Mouse (Mus musculus) limb, embryonic 14.5 days (tissue): ENCODE results near the gene Tnfrsf21. TPM values are rescaled to one million over a fixed set of nuclear protein-coding genes. Genes with fewer than 3 reads are reported as not detected.
A peak's percentile ranks its signal among the peaks of the same experiment; 100 is the strongest.

Experiments
- ATAC-seq: fragments of 200-750 bp; cut with Nextera tagmentation; 2 replicates; pipeline ENCODE4 v1.8.0; 2017; ENCODE audit warnings: low read depth, moderate number of reproducible peaks, moderate TSS enrichment; ENCODE audit not compliant: low FRiP score
- DNase-seq: peaks from one replicate; pipeline ENCODE4 v3.0.0-alpha.2; 2015; ENCODE audit warnings: low spot score
- H3K27ac ChIP-seq: fragments of 300-500 bp; sonication (generic); replicated peaks from 2 replicates; pipeline ENCODE4 v1.5.1; 2014; ENCODE audit warnings: low read depth, mild to moderate bottlenecking, low read length, moderate library complexity, mixed read lengths
- H3K27me3 ChIP-seq: fragments of 300-500 bp; sonication (generic); 2 replicates; pipeline ENCODE4 v1.6.1; 2014; ENCODE audit warnings: low read length, mixed read lengths; ENCODE audit not compliant: control insufficient read depth, insufficient read depth
- H3K36me3 ChIP-seq: fragments of 300-500 bp; sonication (generic); 2 replicates; pipeline ENCODE4 v1.6.1; 2014; ENCODE audit warnings: mild to moderate bottlenecking, low read length, moderate library complexity, mixed read lengths; ENCODE audit not compliant: control insufficient read depth, insufficient read depth
- H3K4me1 ChIP-seq: fragments of 300-500 bp; sonication (generic); 2 replicates; pipeline ENCODE4 v1.6.1; 2014; ENCODE audit warnings: antibody characterized with exemption, low read length, mixed read lengths; ENCODE audit not compliant: control insufficient read depth, insufficient read depth
- H3K4me2 ChIP-seq: fragments of 300-500 bp; sonication (generic); replicated peaks from 2 replicates; pipeline ENCODE4 v1.6.1; 2014; ENCODE audit warnings: low read depth, mild to moderate bottlenecking, low read length, moderate library complexity; ENCODE audit not compliant: severe bottlenecking
- H3K4me3 ChIP-seq: fragments of 300-500 bp; sonication (generic); replicated peaks from 2 replicates; pipeline ENCODE4 v1.5.1; 2014; ENCODE audit warnings: low read length
- H3K9ac ChIP-seq: fragments of 300-500 bp; sonication (generic); 2 replicates; pipeline ENCODE4 v1.6.1; 2014; ENCODE audit warnings: mild to moderate bottlenecking, low read depth, low read length, moderate library complexity; ENCODE audit not compliant: severe bottlenecking
- H3K9me3 ChIP-seq: fragments of 300-500 bp; sonication (generic); 2 replicates; pipeline ENCODE4 v1.6.1; 2016; ENCODE audit warnings: low read length; ENCODE audit not compliant: control insufficient read depth
- POLR2A ChIP-seq: fragments of 200-500 bp; IDR thresholded peaks from 2 replicates; pipeline ENCODE4 v1.8.0; 2012; ENCODE audit warnings: inconsistent platforms, mild to moderate bottlenecking, moderate library complexity, borderline replicate concordance; ENCODE audit not compliant: insufficient read depth, insufficient read length; ENCODE audit errors: extremely low read depth
- WGBS: fragments of 180-500 bp; shearing (Covaris S2); extraction: QIAGEN DNeasy Blood & Tissue Kit; methylation state at CpG from one replicate; pipeline ENCODE4 v1.1.7; 2014; 5-methylcytosine and 5-hydroxymethylcytosine counted together
- polyA plus RNA-seq, 2 experiments: library from polyadenylated mRNA; depleted of rRNA in 1 of 2; stranded (reverse) in 1 of 2; unstranded in 1 of 2; fragments of >200 nt; fragmentation: Nextera tagmentation in 1 of 2; extraction: Ambion mirVana in 1 of 2; gene quantifications; 2 replicates each; pipeline versions ENCODE4 v1.2.1 to v1.2.3; 2012 to 2014

Gene Tnfrsf21
- polyA plus RNA-seq, 2 experiments, result 24.5 to 25.0 TPM

DNA sequence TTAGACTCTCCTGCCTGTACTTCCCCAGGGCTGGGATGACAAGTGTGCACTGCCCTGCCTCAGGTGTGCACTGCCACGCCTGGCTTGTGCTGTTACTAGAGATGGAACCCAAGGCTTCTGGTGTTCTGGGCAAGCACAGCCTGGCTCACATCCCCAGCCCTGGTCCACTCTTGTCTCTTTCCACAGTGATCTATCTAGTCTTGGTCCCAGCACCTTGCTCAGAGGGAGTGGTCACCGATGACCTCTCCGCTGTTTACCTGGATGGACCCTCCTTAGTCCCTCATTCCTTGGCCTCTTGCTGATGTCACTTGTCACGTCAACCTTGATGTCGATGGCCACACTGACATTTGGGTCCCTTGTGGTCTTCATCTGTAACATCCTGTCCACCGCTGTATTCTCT lies 98.6 kb downstream of the Tnfrsf21 start:
- Histone ChIP-seq H3K4me3 (no peak overlapping the region), H3K27me3 (no peaks in the 10 kb centered on the region), H3K9me3 (no peaks in the 10 kb centered on the region), H3K9ac (no peak overlapping the region), H3K27ac (no peak overlapping the region), H3K36me3 (no peaks in the 10 kb centered on the region), H3K4me2 (no peak overlapping the region), H3K4me1 (peaks cover 5% of the 10 kb centered on the region; the same call in 1 of the 2 replicates)
- no peak for TF ChIP-seq POLR2A
- DNase-seq (no peak), ATAC-seq (no peak)
- WGBS, result 96% methylated on average over 6 of the region's 6 CpGs

DNA sequence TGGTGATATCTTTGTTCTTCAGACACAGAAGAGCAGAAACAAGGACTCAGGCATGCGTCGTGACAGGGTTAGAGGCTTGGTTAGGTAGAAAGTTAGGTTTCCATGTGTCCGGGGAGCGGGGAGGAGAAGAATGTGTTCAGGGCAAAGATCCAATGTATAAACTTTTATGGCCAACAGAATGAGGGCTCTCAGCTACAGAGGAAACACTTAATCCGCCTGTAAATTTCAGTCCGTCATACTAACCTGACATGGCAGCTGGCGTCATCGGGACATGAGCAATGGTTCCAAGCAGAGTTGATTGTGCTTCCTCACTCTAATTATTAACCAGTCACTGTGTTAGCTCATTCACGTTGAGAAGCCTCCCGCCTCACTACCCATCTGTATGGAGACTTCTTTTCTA lies 100.4 kb downstream of the Tnfrsf21 start:
- H3K4me3 ChIP-seq, result no peak overlapping the region
- no peak overlapping the region for H3K4me2 ChIP-seq
- TF ChIP-seq POLR2A, result no peak
- peaks cover 5% of the 10 kb centered on the region; the same call in 1 of the 2 replicates for H3K4me1 ChIP-seq
- no peaks in the 10 kb centered on the region for H3K9me3 ChIP-seq
- H3K27me3 ChIP-seq, result no peaks in the 10 kb centered on the region
- 23% methylated on average over 10 of the region's 10 CpGs for WGBS
- no peaks in the 10 kb centered on the region for H3K36me3 ChIP-seq
- H3K27ac ChIP-seq, result no peak overlapping the region
- DNase-seq (peak; percentile 73), ATAC-seq (peak; percentile 68; the same call in 1 of the 2 replicates)
- H3K9ac ChIP-seq, result no peak overlapping the region

DNA sequence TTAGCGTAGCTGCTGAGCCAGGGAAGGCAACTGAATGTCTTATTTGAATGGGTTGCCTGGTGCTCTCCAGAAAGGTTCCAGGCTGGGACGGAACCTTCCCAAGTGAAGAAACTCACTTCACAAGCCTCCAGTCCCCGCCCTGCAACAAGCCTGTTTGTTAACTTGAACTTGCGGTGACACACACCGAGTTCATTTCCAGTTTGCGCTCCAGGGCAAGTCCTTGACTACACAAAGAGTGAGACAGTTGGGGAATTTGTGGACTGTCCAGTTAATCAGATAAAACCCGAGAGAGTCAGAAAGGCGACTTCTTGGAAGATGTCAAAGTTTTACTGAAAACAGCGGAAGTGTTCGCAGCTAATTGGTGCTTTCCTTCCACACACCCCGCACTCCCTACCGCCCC lies 103.1 kb downstream of the Tnfrsf21 start:
- H3K9ac ChIP-seq, result no peak overlapping the region
- 81% methylated on average over 12 of the region's 12 CpGs for WGBS

DNA sequence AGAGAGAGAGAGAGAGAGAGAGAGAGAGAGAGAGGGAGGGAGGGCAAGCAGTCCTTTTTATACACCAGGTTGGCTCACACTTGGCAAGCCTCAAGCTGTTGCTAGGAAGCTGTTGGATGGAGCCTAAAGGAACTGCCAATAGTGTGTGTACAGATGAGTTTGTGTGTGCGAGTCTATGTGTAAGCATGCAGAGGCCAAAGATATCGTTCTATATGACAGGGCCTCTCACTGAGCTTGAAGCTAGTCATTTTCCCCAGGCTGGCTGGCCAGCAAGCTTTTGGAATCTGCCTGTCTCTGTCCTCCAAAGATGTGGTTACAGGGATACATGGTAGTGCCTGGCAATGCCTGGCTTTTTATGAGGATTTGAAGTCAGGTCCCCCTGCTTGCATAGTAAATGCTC lies 104.7 kb downstream of the Tnfrsf21 start:
- Histone ChIP-seq H3K9ac (no peak overlapping the region), H3K4me3 (no peak overlapping the region), H3K9me3 (no peaks in the 10 kb centered on the region), H3K27me3 (no peaks in the 10 kb centered on the region), H3K36me3 (no peaks in the 10 kb centered on the region), H3K27ac (no peak overlapping the region), H3K4me2 (no peak overlapping the region), H3K4me1 (peaks cover 5% of the 10 kb centered on the region; the same call in 1 of the 2 replicates)
- ATAC-seq (no peak), DNase-seq (no peak)
- TF ChIP-seq POLR2A, result no peak
- 64% methylated on average over 2 of the region's 2 CpGs for WGBS

More for the DNA sequence above, 103.1 kb downstream of the Tnfrsf21 start:
- Histone ChIP-seq H3K4me1 (peaks cover 5% of the 10 kb centered on the region; the same call in 1 of the 2 replicates), H3K27ac (no peak overlapping the region), H3K36me3 (no peaks in the 10 kb centered on the region), H3K4me2 (no peak overlapping the region), H3K4me3 (no peak overlapping the region), H3K9me3 (no peaks in the 10 kb centered on the region), H3K27me3 (no peaks in the 10 kb centered on the region)
- no peak for TF ChIP-seq POLR2A
- ATAC-seq (no peak), DNase-seq (no peak)

DNA sequence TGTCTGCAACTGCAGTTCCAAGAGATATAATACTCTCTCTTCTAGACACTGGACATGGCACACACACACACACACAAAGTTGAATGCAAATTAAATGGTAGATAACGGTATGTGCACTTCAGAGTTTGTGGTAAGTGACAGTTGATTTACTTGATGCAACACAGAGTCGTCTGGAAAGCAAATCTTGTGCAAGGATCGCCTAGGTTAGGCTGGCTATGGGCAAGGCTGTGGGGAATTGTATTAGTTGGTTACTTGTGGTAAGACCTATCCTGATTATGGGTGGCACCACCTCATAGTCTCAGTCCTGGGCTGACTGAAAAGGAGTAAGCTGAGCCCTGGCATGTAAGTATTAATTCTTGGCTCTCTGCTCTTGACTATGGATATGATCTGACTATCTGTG lies 112.0 kb downstream of the Tnfrsf21 start:
- Histone ChIP-seq H3K9me3 (no peaks in the 10 kb centered on the region), H3K4me2 (no peak overlapping the region), H3K4me1 (no peaks in the 10 kb centered on the region), H3K27me3 (no peaks in the 10 kb centered on the region), H3K36me3 (no peaks in the 10 kb centered on the region), H3K27ac (no peak overlapping the region), H3K4me3 (no peak overlapping the region), H3K9ac (no peak overlapping the region)
- TF ChIP-seq POLR2A, result no peak
- 69% methylated on average over 3 of the region's 3 CpGs for WGBS
- no peak for ATAC-seq
- no peak for DNase-seq
